Comparison of ENCODE assay signal across 10 mouse cellular contexts in the genomic region with DNA sequence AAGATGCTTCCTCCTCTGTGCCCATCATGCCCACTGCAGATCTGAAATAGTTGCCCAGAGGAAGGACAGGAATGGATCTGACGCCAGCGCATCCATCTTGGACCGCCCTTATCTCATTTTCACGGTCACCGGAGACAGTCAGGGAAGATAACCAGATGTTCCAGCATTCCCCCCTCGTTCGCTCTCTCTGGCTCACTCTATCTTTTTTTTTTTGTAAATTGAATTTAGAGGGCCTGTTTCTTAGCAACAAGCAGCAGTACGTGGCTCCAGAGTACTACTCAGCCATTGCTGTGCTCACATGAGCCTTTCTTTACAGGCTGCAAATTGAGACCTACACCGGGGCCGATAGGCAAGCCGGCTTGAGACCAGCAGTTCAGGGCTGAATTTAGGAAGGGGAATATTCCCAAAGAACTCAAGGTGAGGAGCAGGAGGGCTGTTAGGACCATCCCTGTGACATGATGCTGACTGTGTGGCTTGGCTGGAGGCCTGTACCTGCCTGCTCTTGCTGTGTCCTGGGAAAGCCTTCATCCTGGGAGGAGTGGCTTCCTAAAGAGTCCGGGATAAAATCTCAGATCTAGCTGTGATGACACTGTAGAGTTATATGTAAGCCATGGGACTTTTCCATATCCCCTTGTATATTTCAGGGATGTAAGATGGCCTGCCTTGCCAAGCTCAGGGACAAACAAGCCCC.
A peak's percentile ranks its signal among the peaks of the same experiment; 100 is the strongest.
DNase-seq lines count a peak whose midpoint lies in the region; ATAC-seq and TF ChIP-seq lines count a peak whose summit lies in the region.
"Had no signal": no experiment of that assay in that cellular context is flagged by ENCODE, and none has a peak within 500 bp of the region (broad histone marks: within the 10 kb centered on the region; RNA-seq: fewer than 3 reads in every experiment).

No protein-coding gene starts in this region.

- DNase-seq in left cerebral cortex, adult 11 months (ENCODE audit: low spot score): peak; percentile 13
- DNase-seq in left cerebral cortex, postnatal 10 days (ENCODE audit: extremely low spot score in 1 of 2, low spot score in 2 of 2): no peak
- peak; percentile 42 for DNase-seq in right cerebral cortex, postnatal 25 days
- DNase-seq in heart, adult 9 months (ENCODE audit: low spot score in 2 of 2): no peak
- DNase-seq in cerebellum, adult 18-20 months: no peak
- no peak for DNase-seq in embryo, embryonic 10.5 days (ENCODE audit: low spot score)

- WGBS in intestine, embryonic 16.5 days: 64% methylated on average over 12 of the region's 12 CpGs

- H3K27ac ChIP-seq in cortical plate, adult 2 months (ENCODE audit: insufficient read depth, low read length): 0 out of 2 replicates have a peak overlapping the region, but pooled peaks have one; percentile 15
- peak overlapping the region; percentile 52; the same call in 1 of the 2 replicates for H3K27ac ChIP-seq in intestine, embryonic 16.5 days (ENCODE audit: low read length)
- H3K27ac ChIP-seq: embryonic facial prominence, embryonic 12.5 days; heart, embryonic 10.5 days had no signal

- intact Hi-C loops in left cerebral cortex, postnatal 10 days (cut with DNase I): no loop called here

- no peak for TF ChIP-seq CTCF in cortical plate, adult 2 months (IDR thresholded peaks at IDR 0.05; ENCODE audit: extremely low read depth, insufficient read depth, low read length)

- no peak overlapping the region for H3K4me3 ChIP-seq in cortical plate, adult 2 months (ENCODE audit: insufficient read depth, low read length)
- no peak overlapping the region for H3K4me3 ChIP-seq in intestine, embryonic 16.5 days (ENCODE audit: low read length)
- H3K4me3 ChIP-seq: embryonic facial prominence, embryonic 12.5 days; heart, embryonic 10.5 days had no signal

- peaks cover 4% of the 10 kb centered on the region for H3K4me1 ChIP-seq in cortical plate, adult 2 months (ENCODE audit: control insufficient read depth, insufficient read depth, low read length)
- H3K4me1 ChIP-seq in intestine, embryonic 16.5 days (ENCODE audit: control insufficient read depth, insufficient read depth, low read length): no peaks in the 10 kb centered on the region
- H3K4me1 ChIP-seq: embryonic facial prominence, embryonic 12.5 days; heart, embryonic 10.5 days had no signal

- TF ChIP-seq POLR2A in cortical plate, adult 2 months (IDR thresholded peaks at IDR 0.05; ENCODE audit: extremely low read depth, insufficient read depth, low read length): no peak

- H3K9ac ChIP-seq in intestine, embryonic 16.5 days (ENCODE audit: low read depth, low read length): no peak overlapping the region
- H3K9ac ChIP-seq: embryonic facial prominence, embryonic 12.5 days had no signal

- no peaks in the 10 kb centered on the region for H3K36me3 ChIP-seq in intestine, embryonic 16.5 days (ENCODE audit: control insufficient read depth, insufficient read depth, low read length)
- H3K36me3 ChIP-seq: embryonic facial prominence, embryonic 12.5 days; heart, embryonic 10.5 days had no signal

- H3K27me3 ChIP-seq in intestine, embryonic 16.5 days (replicated peaks; ENCODE audit: control insufficient read depth, insufficient read depth, low read length): no peaks in the 10 kb centered on the region
- H3K27me3 ChIP-seq: embryonic facial prominence, embryonic 12.5 days had no signal

- no peaks in the 10 kb centered on the region for H3K9me3 ChIP-seq in intestine, embryonic 16.5 days (ENCODE audit: control insufficient read depth, low read length)
- H3K9me3 ChIP-seq: embryonic facial prominence, embryonic 12.5 days; heart, embryonic 10.5 days had no signal

- no peak for ATAC-seq in intestine, embryonic 16.5 days

- H3K4me2 ChIP-seq in intestine, embryonic 16.5 days (ENCODE audit: low read depth, low read length): no peak overlapping the region
- H3K4me2 ChIP-seq: embryonic facial prominence, embryonic 12.5 days had no signal

Comparison
In these comparisons a context has a peak if more than half of its experiments do, and no peak if none do; other contexts are left out.
1. DNase-seq: peak in left cerebral cortex, adult 11 months (single experiment) and right cerebral cortex, postnatal 25 days (single experiment); none in left cerebral cortex, postnatal 10 days (0 of 2), heart, adult 9 months (0 of 2), cerebellum, adult 18-20 months (0 of 2) and embryo, embryonic 10.5 days (single experiment).